Mouse (Mus musculus) testis, adult 2 months (tissue): Measurements from ENCODE around the gene Umps.

Source experiments
- CTCF ChIP-seq: fragments of 200-500 bp; IDR thresholded peaks from 2 replicates; pipeline ENCODE4 v1.5.1; 2012; ENCODE audit warnings: low read depth, mild to moderate bottlenecking, inconsistent platforms, low read length, moderate library complexity; ENCODE audit not compliant: control insufficient read depth, insufficient read depth, insufficient replicate concordance
- POLR2A ChIP-seq: fragments of 200-500 bp; IDR thresholded peaks from 2 replicates; pipeline ENCODE4 v1.6.1; 2012; ENCODE audit warnings: low read depth, mild to moderate bottlenecking, inconsistent platforms, low read length, moderate library complexity; ENCODE audit not compliant: control insufficient read depth

DNA sequence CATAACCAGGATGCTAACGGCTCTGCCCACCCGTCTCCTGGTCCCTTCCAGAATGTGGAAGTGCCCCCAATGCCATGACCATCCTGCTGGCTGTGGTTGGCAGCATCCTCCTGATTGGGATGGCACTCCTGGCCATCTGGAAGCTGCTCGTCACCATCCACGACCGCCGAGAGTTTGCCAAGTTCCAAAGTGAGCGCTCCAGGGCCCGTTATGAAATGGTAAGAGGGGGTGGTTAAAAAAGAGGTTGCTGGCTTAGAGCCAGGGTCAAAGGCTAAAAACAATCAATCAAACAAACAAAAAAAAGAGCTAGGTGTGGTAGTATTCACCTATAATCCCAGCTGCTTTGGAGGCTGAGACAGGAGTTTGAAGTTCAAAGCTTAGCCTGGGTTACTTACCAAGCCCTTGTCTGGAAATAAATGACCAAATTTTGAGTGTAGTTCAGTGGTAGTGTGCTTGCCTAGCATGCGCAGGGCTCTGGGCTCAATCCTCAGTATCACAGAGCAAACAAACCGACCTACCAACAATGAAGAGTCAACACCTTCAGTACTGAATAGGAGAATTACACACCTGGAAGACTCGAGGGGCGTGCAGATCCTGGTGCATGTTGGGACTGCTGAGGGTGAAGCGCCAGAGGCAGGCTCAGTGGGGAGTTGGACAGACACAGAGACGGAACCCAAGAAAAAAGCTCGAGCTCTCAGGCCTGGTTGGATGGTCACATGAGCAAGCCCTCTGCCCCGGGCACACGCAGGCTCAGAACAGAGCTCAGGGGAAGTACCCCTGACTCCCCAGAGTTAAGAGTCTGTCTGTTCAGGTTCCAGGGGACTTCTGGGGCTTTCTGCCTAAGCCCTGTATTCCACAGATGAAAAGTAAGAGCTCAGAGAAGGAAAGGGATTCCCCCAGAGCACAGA, 18.9 kb downstream of the Umps start:
- TF ChIP-seq POLR2A: no peak
- TF ChIP-seq CTCF: no peak
